Mouse (Mus musculus) brain, embryonic 18.5 days (tissue): ENCODE measurements around the gene Nutm2.
"Not testable (repeated sequence)": the region's sequence is repeated elsewhere in the genome, so short reads cannot be mapped to it uniquely, and the experiment has no call there.

Experiments
- DNase-seq: peaks from one replicate; pipeline ENCODE4 v3.0.0-alpha.2; 2012; ENCODE audit warnings: low read depth, low spot score

Gene Nutm2

DNA sequence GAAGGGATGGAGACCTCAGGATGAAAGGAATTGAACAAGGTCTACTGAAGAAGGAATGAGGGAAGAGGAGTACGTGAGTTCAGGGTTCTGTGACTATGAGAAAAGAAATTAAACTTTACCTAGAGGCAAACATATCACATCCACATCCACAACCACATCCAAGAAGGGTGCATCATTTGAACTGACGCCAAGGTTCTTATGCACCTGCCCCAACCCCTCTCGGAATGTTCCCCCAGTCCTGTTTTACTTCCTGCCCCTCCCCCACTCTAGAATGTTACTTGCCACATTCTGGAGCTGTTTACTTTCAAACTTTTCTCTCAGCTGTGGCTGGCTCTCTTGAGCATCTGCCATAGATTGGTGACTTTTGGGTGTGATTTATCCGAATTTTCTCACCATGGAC, at the start of gene Nutm2:
Gene Nutm2, plus strand, starts transcription at position 301 of the 400 bp plus-strand sequence.
- no peak for DNase-seq

DNA sequence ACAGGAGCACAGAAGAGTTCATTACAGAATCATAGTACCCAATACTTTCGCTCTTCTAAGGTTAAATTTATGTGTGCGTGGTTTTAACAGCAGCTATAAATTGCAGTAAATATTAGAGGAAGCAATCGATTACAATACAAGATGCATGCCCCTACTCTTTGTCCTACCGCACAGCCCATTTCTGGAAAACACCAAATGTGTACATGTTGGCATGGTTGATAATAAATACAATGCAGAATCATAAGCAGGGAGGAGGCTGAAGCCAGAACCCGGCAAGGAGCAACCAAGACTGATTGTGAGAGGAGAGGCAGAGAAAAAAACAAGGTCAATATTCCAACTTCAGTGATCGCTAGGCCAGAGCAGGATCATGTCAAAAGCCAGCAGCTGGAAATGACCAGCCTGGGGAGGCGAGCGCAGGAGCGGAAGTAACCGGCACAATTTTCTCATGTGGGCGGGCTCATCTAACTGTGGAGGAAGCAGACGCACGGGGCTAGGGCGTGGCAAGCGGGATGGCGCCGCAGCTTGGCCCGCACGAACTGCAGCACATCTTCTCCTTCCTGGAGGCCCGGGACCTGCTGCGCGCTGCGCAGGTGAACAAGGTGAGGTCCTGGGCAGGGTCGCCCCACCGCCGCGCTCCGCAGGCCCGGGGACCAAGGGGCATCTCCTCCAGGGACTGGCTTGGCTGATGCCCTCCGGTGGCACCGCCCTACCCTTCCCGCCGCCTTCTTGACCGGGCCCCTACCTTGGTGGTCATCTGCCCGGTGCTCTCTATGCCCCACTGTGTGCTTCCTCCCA, 49.5 kb upstream of the Nutm2 start, which contains the start of gene Fbxw17:
Gene Fbxw17, plus strand, starts transcription at position 476 of the 795 bp plus-strand sequence.
- peak; percentile 54 for DNase-seq

GRCm38 (mm10) chr13:50418421-50418820, 48.7 kb upstream of the Nutm2 start:
- no peak for DNase-seq

- DNase-seq: no peak
These were observed 43.4 kb upstream of the Nutm2 start for GRCm38 (mm10) chr13:50423625-50424209.

DNA sequence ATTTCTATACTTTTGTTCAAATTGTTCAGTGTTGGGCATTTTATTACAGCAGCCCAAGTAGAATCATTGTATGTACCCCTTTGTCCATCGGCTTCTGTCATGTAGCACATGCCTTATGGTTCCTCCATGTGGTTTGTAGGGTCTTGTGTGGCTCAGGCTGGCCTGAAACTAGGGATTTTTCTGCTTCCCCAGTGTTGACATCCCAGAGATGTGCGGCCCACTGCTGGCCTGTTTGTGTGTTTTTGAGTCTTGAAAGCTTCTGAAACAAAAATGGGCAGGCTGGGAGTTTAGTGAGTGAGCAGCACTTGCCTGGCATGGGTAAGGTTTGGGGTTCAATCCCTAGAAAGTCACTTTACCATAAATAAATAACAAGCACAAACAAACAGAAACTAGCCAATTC, 42.6 kb upstream of the Nutm2 start:
- no peak for DNase-seq

DNA sequence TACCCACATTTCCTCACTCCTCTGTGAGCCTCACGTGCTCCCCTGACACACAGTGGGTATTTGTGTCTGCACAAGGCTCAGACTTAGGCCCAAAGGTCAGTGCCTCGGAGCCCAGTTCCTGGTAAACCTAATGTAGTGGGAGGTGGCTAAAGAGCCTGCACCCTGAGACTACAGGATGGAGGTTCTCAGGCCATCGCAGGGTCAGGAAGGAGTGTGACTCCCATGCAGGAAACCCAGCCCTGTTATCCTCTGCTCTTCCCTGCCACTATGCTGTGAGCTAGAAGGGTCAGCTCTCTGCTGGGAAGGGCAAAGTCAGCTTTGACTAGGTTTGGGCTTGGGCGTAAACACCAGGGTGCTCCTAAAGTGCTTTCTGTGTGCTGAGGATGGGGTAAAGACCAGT, 40.4 kb upstream of the Nutm2 start:
- no peak for DNase-seq

DNA sequence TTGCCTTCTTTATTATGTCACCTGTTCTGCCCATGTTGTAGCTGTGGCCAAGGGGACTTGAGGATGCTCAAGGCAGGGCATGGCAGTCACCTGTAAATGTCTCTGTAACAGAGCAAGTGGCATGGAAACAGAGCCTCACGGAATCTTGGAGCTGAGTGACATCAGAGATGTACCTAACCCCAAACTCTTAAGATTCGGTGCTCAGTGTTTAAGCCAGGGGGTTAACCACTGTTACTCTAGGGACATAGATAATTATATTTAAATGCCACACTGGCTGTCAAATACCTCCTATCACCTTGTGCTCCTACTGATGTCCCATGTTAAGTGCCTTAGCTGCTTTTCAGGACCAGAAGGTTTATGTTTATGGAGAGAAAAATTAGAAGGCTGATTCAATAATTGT, 23.3 kb upstream of the Nutm2 start, which contains the start of gene Gm47429:
Gene Gm47429, minus strand, starts transcription at position 101 of the 400 bp plus-strand sequence.
- no peak for DNase-seq

GRCm38 (mm10) chr13:50445261-50445660, 21.8 kb upstream of the Nutm2 start:
- DNase-seq: no peak

DNA sequence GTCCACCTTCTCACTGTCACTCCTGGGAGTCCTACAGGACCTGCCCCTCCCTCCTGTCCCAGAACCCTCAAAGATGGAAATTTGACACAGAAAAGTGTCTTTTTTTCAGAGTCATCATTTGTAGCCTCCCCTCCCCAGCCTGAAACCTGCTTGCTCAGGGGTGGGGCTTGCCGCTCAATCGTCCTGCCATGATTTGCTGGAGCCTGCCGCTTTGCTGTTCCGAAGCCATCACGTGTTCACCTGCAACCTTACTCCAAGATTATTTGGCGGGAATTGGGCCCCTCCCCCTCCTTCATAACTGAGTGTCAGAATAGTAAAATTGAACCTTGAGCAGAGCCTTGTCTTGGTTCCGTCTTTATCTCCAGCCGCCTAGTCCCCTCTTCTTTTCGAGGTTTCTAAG, 14.8 kb upstream of the Nutm2 start:
- DNase-seq: not testable (repeated sequence)

DNA sequence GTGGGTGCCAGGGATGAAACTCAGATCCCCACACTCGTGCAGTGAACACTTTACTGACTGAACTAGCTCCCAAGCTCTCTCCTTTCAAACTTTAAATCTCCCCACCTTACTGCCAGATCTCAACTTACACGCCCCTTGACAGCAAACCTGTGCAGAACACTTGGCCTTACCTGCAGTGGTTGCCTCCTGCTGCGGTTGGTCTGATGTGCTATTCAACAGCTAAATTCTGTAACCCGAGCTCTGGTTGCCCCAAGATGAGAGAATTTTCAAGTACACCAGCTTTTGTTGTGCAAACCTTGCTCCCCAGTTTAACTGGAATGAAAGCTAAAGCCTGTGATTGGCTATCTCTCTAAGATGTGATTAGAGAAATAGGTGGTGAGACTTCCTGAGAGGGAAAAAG, 13.7 kb upstream of the Nutm2 start:
- DNase-seq: no peak

DNA sequence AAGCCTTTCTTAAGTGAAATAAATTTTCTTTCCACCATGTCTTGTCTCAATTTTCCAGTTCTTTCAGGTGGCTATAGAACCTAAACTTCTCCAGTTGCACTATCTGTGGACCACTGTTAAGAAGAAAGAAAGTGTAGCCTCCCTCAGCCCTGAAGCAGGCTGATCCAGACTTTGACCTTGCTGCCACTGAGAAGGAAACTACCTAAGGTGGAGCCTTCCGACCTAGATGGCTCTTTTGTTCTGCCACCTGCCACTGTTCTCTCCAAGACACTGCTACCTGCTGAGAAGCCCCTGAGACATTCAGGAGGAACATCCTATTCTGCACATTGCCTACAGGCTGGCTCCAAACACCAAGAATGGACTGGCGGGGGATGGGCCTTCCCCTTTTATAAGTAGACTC, 6.7 kb upstream of the Nutm2 start:
- not testable (repeated sequence) for DNase-seq

DNA sequence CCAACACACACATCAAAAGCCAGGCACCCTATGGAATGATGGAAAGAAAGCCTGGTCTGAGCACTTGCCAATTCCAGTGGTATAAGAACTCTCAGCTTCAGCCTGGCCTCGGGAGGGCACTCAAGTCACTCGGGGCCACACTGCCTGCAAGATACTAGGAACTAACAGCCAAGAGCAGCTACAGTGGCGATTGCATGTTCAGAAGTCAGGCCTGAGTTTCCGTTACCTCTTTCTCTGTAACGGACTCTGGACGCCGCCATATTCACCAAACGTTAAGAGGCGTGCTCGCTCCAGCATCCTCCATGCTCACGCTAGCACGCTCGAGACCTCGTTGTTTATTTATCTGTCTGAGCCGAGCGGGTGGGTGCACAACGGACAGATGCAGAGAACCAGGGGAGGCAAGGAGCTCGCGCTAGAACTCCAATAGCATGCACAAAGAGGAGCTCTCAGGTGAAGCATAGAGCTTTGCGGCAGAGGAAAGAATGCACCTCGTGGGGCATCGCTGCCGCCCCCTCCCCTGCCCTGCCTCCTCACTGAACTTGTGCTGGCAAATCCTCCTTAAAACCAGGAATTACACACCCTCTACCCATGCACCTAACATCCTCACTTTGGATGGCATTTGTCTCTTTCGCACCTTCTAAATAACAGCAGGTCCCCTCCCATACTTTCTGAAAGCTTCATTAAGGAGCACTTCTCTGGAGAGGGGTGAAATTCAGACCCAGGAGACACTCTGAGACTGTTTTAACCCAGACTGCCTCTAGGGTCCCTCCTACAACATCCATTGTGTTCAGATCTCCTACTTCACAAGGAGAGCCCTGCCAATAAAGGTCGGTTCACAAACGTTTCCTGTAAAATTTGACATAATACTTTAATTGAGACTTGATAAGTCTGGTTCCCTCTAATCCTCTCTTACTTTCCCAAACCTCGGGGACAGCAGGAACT, 2.2 kb upstream of the Nutm2 start:
- no peak for DNase-seq

DNA sequence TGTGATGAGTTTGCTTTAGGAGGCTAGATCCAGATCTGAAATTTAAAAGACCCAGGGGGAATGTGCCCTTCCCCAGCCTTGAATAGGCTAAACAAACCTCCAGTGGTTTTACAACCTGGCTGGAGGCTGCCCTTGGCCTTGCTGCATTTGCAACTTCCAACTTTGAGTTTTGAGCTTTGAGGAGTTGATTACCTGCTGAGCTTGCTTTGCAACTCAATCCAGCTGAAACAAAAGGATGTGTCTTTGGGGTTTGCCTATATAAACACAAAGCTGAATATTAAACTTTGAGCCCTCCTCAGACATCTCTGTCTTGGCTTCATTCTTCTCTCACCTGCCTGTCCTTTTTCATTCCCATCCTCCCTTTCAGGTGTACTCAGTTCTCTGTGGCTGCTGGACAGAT, 21.4 kb downstream of the Nutm2 start:
- not testable (repeated sequence) for DNase-seq

GRCm38 (mm10) chr13:50510470-50511343, 43.6 kb downstream of the Nutm2 start:
- DNase-seq: not testable (repeated sequence)
